Mouse (Mus musculus): ENCODE data around the gene Prim2.

Prim2 gene

DNA sequence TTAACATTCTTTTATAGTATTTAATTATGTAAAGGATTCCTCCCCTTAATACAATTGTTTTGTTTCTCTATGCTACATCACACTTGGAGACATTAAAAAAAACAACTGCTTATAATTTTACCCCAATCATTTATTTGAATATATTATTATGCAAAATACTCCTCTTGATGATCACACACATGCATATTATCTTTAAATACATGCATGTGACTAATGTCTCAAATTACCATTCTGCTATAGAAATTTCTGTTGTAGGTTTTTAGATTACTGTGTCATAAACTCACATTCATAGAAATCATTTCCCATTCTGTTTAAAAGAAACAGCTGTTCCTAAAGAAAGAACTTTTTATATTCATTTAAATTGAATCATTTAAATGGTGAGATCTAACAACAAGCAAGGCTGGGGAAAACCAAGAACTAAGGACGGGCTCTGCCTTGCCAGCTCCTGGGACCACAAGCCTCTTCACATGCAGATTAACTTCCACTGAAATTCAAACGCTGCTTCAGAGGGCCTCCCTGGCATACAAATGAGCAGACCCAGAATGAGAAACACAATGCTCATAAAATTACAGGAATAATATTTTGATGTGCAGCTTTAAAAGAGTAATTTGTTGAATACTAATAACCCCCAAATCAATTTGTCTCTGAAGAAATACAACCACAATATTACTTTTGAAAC is 174.9 kb downstream of the Prim2 start:
- peak; percentile 37 for DNase-seq (ENCODE audit: low read depth, low spot score)

- DNase-seq (ENCODE audit: low read depth, low spot score) = no peak
These were observed 179.4 kb downstream of the Prim2 start for GRCm38 (mm10) chr1:33490220-33490619.

- no peak for DNase-seq (ENCODE audit: low read depth, low spot score)
These were observed 181.2 kb downstream of the Prim2 start for GRCm38 (mm10) chr1:33488372-33488771.

DNA sequence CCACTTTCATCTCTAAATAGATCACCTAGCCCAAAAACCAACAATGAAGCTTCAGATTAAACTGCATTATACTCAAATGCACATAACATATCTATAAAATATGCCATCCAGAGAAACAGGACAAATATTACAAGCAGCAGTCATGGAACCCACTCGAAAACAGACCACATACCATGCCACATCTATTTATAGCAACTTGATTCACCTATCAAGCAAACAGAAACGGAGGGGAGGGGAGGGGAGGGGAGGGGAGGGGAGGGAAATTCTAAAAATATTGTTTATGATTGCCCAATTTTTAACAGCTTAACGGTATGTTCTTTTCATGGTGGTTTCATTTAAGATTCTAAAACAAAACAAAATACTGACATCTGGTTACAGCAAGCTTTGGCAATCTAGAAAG is 185.8 kb downstream of the Prim2 start:
- no peak for DNase-seq (ENCODE audit: low read depth, low spot score)

GRCm38 (mm10) chr1:33480382-33480781 is 189.2 kb downstream of the Prim2 start:
- no peak for DNase-seq (ENCODE audit: low read depth, low spot score)

DNA sequence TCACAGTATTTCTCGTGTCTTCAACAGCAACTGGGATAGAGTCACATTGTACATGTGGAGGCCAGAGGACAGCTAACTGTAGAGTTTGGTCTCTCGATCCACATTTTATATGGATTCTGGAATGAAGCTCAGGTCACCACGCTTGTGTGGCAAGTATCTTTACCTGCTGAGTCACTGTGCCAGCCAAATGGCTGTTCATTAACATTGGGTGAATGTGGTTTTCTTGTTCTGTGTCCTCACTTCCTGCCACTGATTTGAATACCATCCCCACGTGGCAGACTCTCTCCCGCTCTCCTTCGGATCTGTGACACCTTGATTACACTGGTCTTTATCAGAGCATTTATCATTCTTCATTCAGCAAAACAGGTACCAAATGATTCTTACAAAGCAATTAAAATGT is 198.5 kb downstream of the Prim2 start:
- DNase-seq (ENCODE audit: low read depth, low spot score) = no peak

DNA sequence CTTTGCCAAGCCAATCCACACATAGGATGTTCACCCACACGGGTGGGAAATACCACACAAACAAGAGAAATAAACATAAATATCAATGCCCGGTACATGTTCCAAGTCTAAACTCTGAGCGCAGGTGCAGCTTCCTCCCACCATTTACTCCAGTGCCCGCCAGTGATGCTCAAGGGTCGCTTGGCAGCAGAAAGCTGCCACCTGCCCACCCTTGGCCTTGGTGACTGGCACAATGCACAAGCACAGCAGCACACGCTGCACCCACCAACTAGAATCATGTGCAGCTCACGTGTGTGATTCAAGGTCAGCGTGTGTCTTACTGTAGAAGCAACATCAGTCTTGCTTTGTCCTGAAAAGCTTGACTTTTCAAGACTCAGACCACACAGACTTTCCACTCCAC is 199.4 kb downstream of the Prim2 start:
- no peak for DNase-seq (ENCODE audit: low read depth, low spot score)

GRCm38 (mm10) chr1:33464234-33464633 is 205.4 kb downstream of the Prim2 start:
- no peak for DNase-seq (ENCODE audit: low read depth, low spot score)

DNA sequence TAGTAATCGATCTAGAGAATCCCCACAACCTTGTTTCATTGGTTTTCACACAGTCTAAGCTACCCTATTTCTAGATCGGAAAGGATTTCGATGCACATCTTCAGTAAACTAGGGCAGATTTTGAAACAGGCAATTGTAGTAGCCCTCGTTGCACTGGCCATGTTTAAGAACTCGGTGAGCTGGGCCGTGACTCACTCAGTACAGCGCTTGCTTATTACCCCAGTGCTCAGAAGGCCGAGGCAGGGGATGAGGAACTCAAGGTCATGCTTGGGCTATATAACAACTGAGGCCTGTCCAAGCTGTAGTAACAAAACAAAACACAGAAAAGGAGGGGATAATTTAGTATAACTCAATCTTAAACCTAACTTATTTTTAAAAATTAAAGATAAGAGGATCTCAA is 208.9 kb downstream of the Prim2 start:
- DNase-seq (ENCODE audit: low read depth, low spot score) = no peak

DNA sequence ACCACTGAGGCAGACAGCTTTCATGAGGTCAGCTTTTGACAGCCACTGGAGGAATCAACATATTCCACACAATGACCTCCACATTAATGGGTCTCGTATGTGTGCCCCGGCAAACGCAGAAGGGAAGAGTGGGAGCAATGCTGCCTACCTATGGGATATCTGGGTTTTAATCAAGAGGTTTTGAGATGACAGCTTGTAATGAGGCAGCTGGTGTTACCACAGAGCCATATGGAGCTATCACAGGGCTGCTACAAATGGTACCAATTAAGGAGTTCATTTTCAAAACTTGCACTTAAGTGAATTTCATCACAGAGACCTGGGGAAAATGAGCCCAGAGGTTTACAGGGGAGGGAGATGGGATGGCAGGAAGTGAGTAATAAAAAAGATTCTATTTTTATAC is 209.3 kb downstream of the Prim2 start:
- no peak for DNase-seq (ENCODE audit: low read depth, low spot score)

DNA sequence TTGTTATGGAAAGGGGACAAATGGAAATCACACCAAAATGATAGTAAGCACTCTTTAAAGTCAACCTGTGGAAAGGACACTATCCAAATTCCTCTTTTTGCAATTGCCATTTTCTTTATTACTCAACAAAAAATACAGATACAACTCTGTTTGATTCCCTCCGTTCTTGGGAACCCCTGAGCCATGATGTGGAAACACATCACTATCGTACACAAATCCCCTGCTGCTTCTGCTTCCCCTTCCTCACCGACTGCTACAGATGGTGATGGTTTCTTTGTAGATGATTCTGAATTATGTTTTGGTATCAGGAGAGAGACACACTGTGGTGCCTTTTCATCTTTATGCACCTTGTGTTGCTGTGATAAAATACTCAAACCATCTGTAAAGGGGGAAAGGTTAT is 210.6 kb downstream of the Prim2 start:
- DNase-seq (ENCODE audit: low read depth, low spot score) = no peak

GRCm38 (mm10) chr1:33454251-33454650 is 215.3 kb downstream of the Prim2 start:
- no peak for DNase-seq (ENCODE audit: low read depth, low spot score)

DNA sequence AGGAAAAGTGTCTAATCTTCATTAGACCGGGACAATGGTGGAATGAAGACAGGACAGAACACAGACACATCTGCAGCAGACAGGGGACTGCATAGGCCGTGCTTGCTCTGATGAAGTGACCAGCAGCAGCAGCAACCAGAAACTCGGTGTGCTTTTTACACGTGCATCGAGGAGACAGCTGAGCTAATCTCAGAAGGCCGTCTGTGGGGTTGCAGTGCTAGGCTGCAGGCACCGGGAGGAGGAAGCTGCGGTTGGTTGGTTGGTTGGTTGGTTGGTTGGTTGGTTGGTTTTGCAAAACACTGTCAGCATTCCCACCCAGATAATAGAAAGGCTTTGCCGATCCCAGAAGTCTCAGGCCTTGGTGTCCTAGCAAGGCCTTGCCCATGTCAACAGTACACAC is 216.3 kb downstream of the Prim2 start:
- DNase-seq (ENCODE audit: low read depth, low spot score) = no peak

GRCm38 (mm10) chr1:33447179-33447578 is 222.4 kb downstream of the Prim2 start:
- DNase-seq (ENCODE audit: low read depth, low spot score) = no peak

- peak; percentile 1 for DNase-seq (ENCODE audit: low read depth, low spot score)
These were observed 233.4 kb downstream of the Prim2 start for GRCm38 (mm10) chr1:33436167-33436566.
